Mouse (Mus musculus) limb, embryonic 15.5 days (tissue): ENCODE data around the gene Tmem56. TPM values are rescaled to one million over a fixed set of nuclear protein-coding genes. Genes with fewer than 3 reads are reported as not detected.

Experiments
- ATAC-seq: fragments of 200-750 bp; cut with Nextera tagmentation; 2 replicates; pipeline ENCODE4 v1.8.0; 2017; ENCODE audit warnings: low read depth, moderate TSS enrichment; ENCODE audit not compliant: insufficient number of reproducible peaks, low FRiP score, low TSS enrichment
- H3K27ac ChIP-seq: fragments of 300-500 bp; sonication (generic); 2 replicates; pipeline ENCODE4 v1.5.1; 2015; ENCODE audit warnings: moderate library complexity, mild to moderate bottlenecking, inconsistent platforms
- H3K27me3 ChIP-seq: fragments of 300-500 bp; sonication (generic); 2 replicates; pipeline ENCODE4 v1.6.1; 2015; ENCODE audit warnings: inconsistent platforms
- H3K36me3 ChIP-seq: fragments of 300-500 bp; sonication (generic); 2 replicates; pipeline ENCODE4 v1.6.1; 2015; ENCODE audit warnings: inconsistent platforms
- H3K4me1 ChIP-seq: fragments of 300-500 bp; sonication (generic); 2 replicates; pipeline ENCODE4 v1.6.1; 2015; ENCODE audit warnings: inconsistent platforms
- H3K4me2 ChIP-seq: fragments of 300-500 bp; sonication (generic); 2 replicates; pipeline ENCODE4 v1.6.1; 2015; ENCODE audit warnings: mild to moderate bottlenecking, inconsistent platforms
- H3K4me3 ChIP-seq: fragments of 300-500 bp; sonication (generic); 2 replicates; pipeline ENCODE4 v1.5.1; 2015; ENCODE audit warnings: mild to moderate bottlenecking, inconsistent platforms
- H3K9ac ChIP-seq: fragments of 300-500 bp; sonication (generic); 2 replicates; pipeline ENCODE4 v1.6.1; 2015; ENCODE audit warnings: inconsistent platforms
- H3K9me3 ChIP-seq: fragments of 300-500 bp; sonication (generic); 2 replicates; pipeline ENCODE4 v1.6.1; 2016; ENCODE audit warnings: inconsistent platforms
- WGBS: fragments of 180-500 bp; shearing (Covaris S2); methylation state at CpG from one replicate; pipeline ENCODE4 v1.1.7; 2015; 5-methylcytosine and 5-hydroxymethylcytosine counted together
- polyA plus RNA-seq: library from polyadenylated mRNA; unstranded; fragments of >200 nt; fragmentation: Nextera tagmentation; extraction: Ambion mirVana; gene quantifications from 2 replicates; pipeline ENCODE4 v1.2.1, GENCODE M21; 2015

Tmem56 gene
- polyA plus RNA-seq: 1.1 and 1.3 TPM in 2 replicates

GRCm38 (mm10) chr3:121282998-121283397 is at the start of gene Tmem56:
Tmem56 (minus strand) TSS chr3:121283098.
- Histone ChIP-seq H3K4me1 (no peaks in the 10 kb centered on the region), H3K9me3 (no peaks in the 10 kb centered on the region), H3K9ac (no peak within 1 kb of the TSS), H3K36me3 (no peaks in the 10 kb centered on the region), H3K4me3 (no peak within 1 kb of the TSS), H3K4me2 (no peak within 1 kb of the TSS), H3K27ac (no peak within 1 kb of the TSS), H3K27me3 (no peaks in the 10 kb centered on the region)
- ATAC-seq: no peak
- 86% methylated on average over 4 of the region's 4 CpGs for WGBS

DNA sequence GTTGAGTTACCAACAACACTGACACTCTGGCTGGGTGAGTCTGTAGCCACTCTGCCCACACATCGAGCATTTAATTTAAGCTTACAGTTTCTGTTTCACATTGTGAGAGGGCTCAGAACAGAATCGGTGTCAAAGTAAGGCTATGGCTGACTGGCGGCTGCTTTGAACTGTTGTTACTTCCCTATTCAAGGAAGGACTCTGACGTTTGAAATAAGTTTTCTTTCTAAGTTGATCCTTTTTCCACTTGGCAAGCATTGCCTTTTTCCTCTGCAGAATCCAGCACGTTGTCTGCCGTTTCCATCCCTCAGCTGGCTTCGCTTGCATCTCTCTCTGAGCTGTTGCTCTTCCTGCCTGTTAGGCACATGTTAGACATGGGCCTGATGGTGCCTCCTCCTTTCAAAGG is 47.3 kb upstream of the Tmem56 start:
- ATAC-seq: no peak
- no peak overlapping the region for H3K4me3 ChIP-seq
- H3K9me3 ChIP-seq: no peaks in the 10 kb centered on the region
- 55% methylated on average over 7 of the region's 7 CpGs for WGBS
- H3K27ac ChIP-seq: peak overlapping the region; percentile 48; the same call in 1 of the 2 replicates
- H3K9ac ChIP-seq: no peak overlapping the region
- H3K4me1 ChIP-seq: peaks cover 8% of the 10 kb centered on the region
- H3K27me3 ChIP-seq: no peaks in the 10 kb centered on the region
- H3K4me2 ChIP-seq: no peak overlapping the region
- no peaks in the 10 kb centered on the region for H3K36me3 ChIP-seq

DNA sequence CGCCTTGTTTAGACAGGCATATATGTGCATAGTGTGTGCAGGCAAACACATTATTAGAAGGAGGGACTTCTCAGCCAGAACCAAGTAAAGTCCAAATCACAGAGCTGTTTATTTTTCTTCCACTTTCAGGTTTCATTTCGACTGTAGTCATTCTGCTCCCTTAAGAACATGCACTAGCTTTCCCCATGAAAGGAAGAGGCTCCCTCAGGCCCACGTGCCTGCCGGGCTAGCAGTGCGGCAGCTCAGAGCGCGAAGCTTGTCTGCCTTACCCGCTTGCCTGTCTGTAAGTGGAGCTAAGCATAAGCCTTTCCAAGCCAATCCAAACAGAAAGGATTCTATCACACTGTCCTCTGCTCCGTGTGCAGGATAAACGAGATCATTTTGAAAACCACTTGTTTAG is 46.7 kb upstream of the Tmem56 start:
- Histone ChIP-seq H3K27ac (peak overlapping the region; percentile 48; the same call in 1 of the 2 replicates), H3K4me3 (no peak overlapping the region), H3K9ac (no peak overlapping the region), H3K4me1 (peaks cover 8% of the 10 kb centered on the region), H3K27me3 (no peaks in the 10 kb centered on the region), H3K9me3 (no peaks in the 10 kb centered on the region), H3K4me2 (no peak overlapping the region), H3K36me3 (no peaks in the 10 kb centered on the region)
- ATAC-seq: no peak
- 72% methylated on average over 10 of the region's 10 CpGs for WGBS

- 78% methylated on average over 5 of the region's 5 CpGs for WGBS
- Histone ChIP-seq H3K36me3 (0 out of 2 replicates have a peak, but pooled peaks cover 5% of the 10 kb centered on the region), H3K4me3 (no peak overlapping the region), H3K27ac (no peak overlapping the region), H3K9ac (no peak overlapping the region), H3K4me2 (no peak overlapping the region), H3K27me3 (no peaks in the 10 kb centered on the region), H3K9me3 (no peaks in the 10 kb centered on the region), H3K4me1 (peaks cover 8% of the 10 kb centered on the region)
- ATAC-seq: no peak
These were observed 44.5 kb upstream of the Tmem56 start for GRCm38 (mm10) chr3:121327406-121327805.

DNA sequence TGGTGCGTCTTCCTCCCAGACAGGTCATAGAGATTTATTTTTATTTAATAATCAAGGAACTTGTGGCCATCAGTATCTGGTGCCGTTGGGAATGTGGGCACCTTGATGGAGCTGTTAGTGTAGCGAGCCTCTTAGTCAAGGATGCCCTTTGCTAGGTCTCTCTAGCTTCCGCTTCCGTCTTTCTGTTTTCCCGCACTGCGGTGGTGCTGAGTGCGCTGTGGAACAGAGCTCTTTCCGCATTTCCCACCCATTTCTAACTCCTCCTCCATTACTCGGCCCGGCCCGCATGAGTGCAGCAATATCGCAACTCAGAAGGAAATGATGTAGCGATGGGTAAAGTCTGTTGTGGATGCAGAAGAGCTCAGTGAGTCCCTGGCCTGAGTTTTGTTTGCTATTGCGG is 40.5 kb upstream of the Tmem56 start:
- Histone ChIP-seq H3K9me3 (no peaks in the 10 kb centered on the region), H3K4me3 (no peak overlapping the region), H3K27ac (no peak overlapping the region), H3K36me3 (0 out of 2 replicates have a peak, but pooled peaks cover 5% of the 10 kb centered on the region), H3K4me1 (peaks cover 5% of the 10 kb centered on the region; the same call in 1 of the 2 replicates), H3K9ac (no peak overlapping the region), H3K27me3 (no peaks in the 10 kb centered on the region), H3K4me2 (no peak overlapping the region)
- WGBS: 97% methylated on average over 15 of the region's 15 CpGs
- ATAC-seq: no peak

DNA sequence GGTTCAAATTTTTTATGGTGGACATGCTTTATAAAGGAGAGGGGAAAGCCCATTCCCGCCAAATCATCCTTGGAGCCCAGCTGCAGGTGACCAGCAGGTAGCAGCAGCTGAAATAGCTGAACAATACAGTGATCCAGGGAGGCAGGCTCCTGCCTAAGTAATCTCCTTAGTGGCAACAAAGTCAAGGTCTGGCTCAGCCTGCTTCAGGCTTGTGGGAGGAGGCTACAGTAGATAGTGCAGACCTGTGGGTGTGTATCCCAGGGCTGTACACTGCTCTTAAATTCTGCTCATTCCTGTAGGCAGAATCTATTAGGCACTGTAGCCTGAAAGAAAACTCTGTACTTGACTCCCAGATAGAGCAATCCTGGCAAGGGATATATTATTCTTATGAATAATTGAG is 38.0 kb upstream of the Tmem56 start:
- no peak overlapping the region for H3K4me3 ChIP-seq
- no peak for ATAC-seq
- 78% methylated on average over 1 of the region's 1 CpGs for WGBS
- H3K9ac ChIP-seq: no peak overlapping the region
- no peak overlapping the region for H3K4me2 ChIP-seq
- H3K27me3 ChIP-seq: no peaks in the 10 kb centered on the region
- no peaks in the 10 kb centered on the region for H3K9me3 ChIP-seq
- peak overlapping the region; percentile 59 for H3K27ac ChIP-seq
- peaks cover 5% of the 10 kb centered on the region; the same call in 1 of the 2 replicates for H3K4me1 ChIP-seq
- H3K36me3 ChIP-seq: peaks cover 8% of the 10 kb centered on the region; the same call in 1 of the 2 replicates

DNA sequence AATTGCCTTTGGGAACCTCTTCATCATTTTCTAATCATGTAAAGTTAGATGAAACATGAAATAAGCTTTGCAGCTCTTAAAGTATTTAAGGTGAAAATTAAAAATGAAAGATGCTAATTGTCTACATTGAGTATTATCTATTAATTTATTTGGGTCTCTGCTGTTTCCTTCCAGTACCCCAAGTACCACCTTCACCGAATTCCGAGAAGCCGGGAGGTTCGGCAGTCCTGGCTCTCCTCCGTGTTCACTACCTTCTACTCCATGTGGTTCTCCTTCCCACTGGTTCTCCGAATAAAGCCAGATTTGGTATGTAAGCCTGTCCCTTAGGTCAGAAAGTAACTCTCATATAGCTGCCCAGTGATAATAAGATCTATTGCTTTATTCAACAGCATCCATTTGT is 37.0 kb upstream of the Tmem56 start:
- WGBS: 86% methylated on average over 6 of the region's 6 CpGs
- no peak overlapping the region for H3K9ac ChIP-seq
- ATAC-seq: no peak
- H3K9me3 ChIP-seq: no peaks in the 10 kb centered on the region
- H3K4me2 ChIP-seq: no peak overlapping the region
- no peaks in the 10 kb centered on the region for H3K27me3 ChIP-seq
- H3K4me1 ChIP-seq: peaks cover 5% of the 10 kb centered on the region; the same call in 1 of the 2 replicates
- 0 out of 2 replicates have a peak overlapping the region, but pooled peaks have one; percentile 11 for H3K27ac ChIP-seq
- peaks cover 8% of the 10 kb centered on the region; the same call in 1 of the 2 replicates for H3K36me3 ChIP-seq
- no peak overlapping the region for H3K4me3 ChIP-seq

- no peak overlapping the region for H3K9ac ChIP-seq
- no peaks in the 10 kb centered on the region for H3K27me3 ChIP-seq
- H3K4me1 ChIP-seq: peaks cover under 1% of the 10 kb centered on the region; the same call in 1 of the 2 replicates
- 74% methylated on average over 7 of the region's 7 CpGs for WGBS
- no peak overlapping the region for H3K4me3 ChIP-seq
- no peak overlapping the region for H3K4me2 ChIP-seq
- ATAC-seq: no peak
- no peak overlapping the region for H3K27ac ChIP-seq
- peaks cover 3% of the 10 kb centered on the region; the same call in 1 of the 2 replicates for H3K36me3 ChIP-seq
- H3K9me3 ChIP-seq: no peaks in the 10 kb centered on the region
These were observed 32.6 kb upstream of the Tmem56 start for GRCm38 (mm10) chr3:121315498-121315897.

DNA sequence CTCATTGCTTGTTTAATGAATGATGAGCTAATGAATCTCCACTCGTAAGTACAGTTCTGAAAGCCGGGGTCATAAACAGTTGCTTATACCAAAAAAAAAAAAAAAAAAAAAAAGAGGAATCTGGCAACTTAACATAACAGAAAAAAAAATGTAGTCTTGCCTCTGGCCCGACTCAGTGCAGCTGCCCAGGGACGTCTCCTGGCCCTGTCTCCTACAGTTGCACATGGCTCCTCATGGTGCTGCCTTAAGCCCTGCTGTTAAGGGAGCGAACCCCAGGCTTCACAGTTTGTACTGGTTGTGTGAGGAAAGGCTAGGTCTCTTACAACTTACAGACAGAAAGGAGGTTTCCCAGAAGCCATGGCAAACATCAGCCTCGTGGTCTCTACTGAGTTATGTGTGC is 31.3 kb upstream of the Tmem56 start:
- H3K9ac ChIP-seq: no peak overlapping the region
- H3K9me3 ChIP-seq: no peaks in the 10 kb centered on the region
- 67% methylated on average over 6 of the region's 6 CpGs for WGBS
- no peak overlapping the region for H3K4me2 ChIP-seq
- H3K27me3 ChIP-seq: no peaks in the 10 kb centered on the region
- peaks cover 3% of the 10 kb centered on the region; the same call in 1 of the 2 replicates for H3K36me3 ChIP-seq
- H3K27ac ChIP-seq: no peak overlapping the region
- no peaks in the 10 kb centered on the region for H3K4me1 ChIP-seq
- no peak overlapping the region for H3K4me3 ChIP-seq
- no peak for ATAC-seq

DNA sequence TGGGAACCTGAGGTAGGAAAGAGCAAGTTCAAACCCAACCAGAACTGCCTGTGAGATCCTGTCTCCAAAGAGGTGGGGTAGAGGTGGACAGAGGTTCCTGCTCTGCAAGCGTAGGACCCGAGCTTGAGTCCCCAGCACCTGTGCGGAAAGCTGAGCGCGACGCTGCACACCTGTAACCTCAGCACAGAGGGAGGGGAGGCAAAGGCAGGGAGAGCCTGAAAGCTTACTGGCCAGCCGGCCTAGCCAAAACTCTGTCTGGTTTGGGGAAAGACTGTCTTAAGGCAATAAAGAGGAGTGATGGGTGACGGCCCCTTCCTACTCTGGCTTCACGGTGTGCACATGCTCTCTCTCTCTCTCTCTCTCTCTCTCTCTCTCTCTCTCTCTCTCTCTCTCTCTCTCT is 30.1 kb upstream of the Tmem56 start:
- Histone ChIP-seq H3K9ac (no peak overlapping the region), H3K4me3 (no peak overlapping the region), H3K9me3 (no peaks in the 10 kb centered on the region), H3K36me3 (peaks cover 3% of the 10 kb centered on the region; the same call in 1 of the 2 replicates), H3K27ac (no peak overlapping the region), H3K4me1 (no peaks in the 10 kb centered on the region), H3K4me2 (no peak overlapping the region), H3K27me3 (no peaks in the 10 kb centered on the region)
- no peak for ATAC-seq
- 62% methylated on average over 9 of the region's 9 CpGs for WGBS

DNA sequence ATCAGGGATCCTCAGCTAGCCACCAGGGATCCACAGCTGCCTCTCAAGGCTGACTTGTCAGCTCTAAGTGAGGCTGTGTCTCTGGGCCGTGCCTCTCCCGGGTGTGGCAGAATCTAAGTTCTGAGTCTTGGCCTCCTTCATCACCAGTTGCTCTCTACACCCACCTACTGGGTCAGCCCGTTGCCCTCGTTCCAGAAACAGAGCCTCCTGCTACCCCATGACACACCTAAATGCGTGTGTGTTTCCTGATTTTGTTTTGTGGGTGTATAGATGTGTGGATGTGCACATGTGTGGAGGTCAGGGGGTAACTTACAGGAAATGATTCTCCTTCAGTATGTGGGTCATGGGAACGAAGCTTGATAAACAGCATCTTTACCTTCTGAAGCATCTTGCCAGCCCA is 29.5 kb upstream of the Tmem56 start:
- no peak overlapping the region for H3K9ac ChIP-seq
- H3K4me1 ChIP-seq: no peaks in the 10 kb centered on the region
- H3K36me3 ChIP-seq: peaks cover 3% of the 10 kb centered on the region; the same call in 1 of the 2 replicates
- H3K9me3 ChIP-seq: no peaks in the 10 kb centered on the region
- whole genome bisulfite sequencing: 81% methylated on average over 6 of the region's 6 CpGs
- H3K4me3 ChIP-seq: no peak overlapping the region
- ATAC-seq: no peak
- no peak overlapping the region for H3K27ac ChIP-seq
- H3K4me2 ChIP-seq: no peak overlapping the region
- no peaks in the 10 kb centered on the region for H3K27me3 ChIP-seq

GRCm38 (mm10) chr3:121309896-121310714 is 27.2 kb upstream of the Tmem56 start:
- no peaks in the 10 kb centered on the region for H3K27me3 ChIP-seq
- no peak overlapping the region for H3K27ac ChIP-seq
- H3K9ac ChIP-seq: no peak overlapping the region
- H3K4me2 ChIP-seq: no peak overlapping the region
- H3K4me1 ChIP-seq: no peaks in the 10 kb centered on the region
- WGBS: 89% methylated on average over 16 of the region's 16 CpGs
- no peak overlapping the region for H3K4me3 ChIP-seq
- ATAC-seq: no peak
- no peaks in the 10 kb centered on the region for H3K9me3 ChIP-seq
- 0 out of 2 replicates have a peak, but pooled peaks cover 3% of the 10 kb centered on the region for H3K36me3 ChIP-seq
